ENCODE assay signal across 11 mouse cellular contexts in the genomic region with DNA sequence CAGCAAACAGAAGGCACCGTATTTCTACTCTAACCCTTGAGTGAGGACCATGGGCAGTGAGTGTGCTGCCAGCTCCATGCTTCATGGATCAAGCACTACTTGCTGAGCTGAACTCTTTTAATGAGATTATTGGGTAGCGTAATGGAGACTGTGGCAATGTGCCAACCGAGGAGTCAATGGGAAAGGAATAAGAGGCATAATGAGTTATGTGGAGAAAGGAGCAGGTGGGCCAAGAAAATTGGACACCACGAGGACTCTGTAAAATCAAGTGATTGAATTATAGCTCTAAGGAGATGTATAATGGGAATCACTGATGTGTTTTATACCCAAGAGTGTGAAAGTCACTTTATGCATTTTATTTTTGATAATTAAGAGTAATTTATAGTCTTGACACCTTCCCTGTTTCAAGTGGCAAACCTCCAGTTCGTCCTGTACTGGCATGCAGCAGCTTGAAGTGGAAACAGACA.
DNase-seq lines count a peak whose midpoint lies in the region; ATAC-seq lines count a peak whose summit lies in the region.
"Had no signal": no experiment of that assay in that cellular context is flagged by ENCODE, and none has a peak within 500 bp of the region (broad histone marks: within the 10 kb centered on the region; RNA-seq: fewer than 3 reads in every experiment).

No protein-coding gene starts in this region.

- no peak overlapping the region for H3K4me2 ChIP-seq in forebrain, embryonic 14.5 days (ENCODE audit: low read length)
- no peak overlapping the region for H3K4me2 ChIP-seq in hindbrain, embryonic 14.5 days (replicated peaks)
- no peak overlapping the region for H3K4me2 ChIP-seq in neural tube, embryonic 13.5 days
- no peak overlapping the region for H3K4me2 ChIP-seq in heart, embryonic 11.5 days
- H3K4me2 ChIP-seq: limb, embryonic 12.5 days; lung, embryonic 15.5 days had no signal

- peak; percentile 94 for ATAC-seq in forebrain, embryonic 14.5 days
- ATAC-seq in hindbrain, embryonic 14.5 days (ENCODE audit: low FRiP score) = peak; percentile 80
- peak; percentile 84 for ATAC-seq in neural tube, embryonic 13.5 days (ENCODE audit: low read depth)
- no peak for ATAC-seq in heart, embryonic 11.5 days (replicated peaks; ENCODE audit: insufficient number of reproducible peaks, low FRiP score, low TSS enrichment)
- no peak for ATAC-seq in monocyte, adult 5-6 weeks (replicated peaks; ENCODE audit: insufficient number of reproducible peaks, low FRiP score, low TSS enrichment, poor library complexity, severe bottlenecking)

- H3K4me3 ChIP-seq in forebrain, embryonic 14.5 days (ENCODE audit: low read depth, low read length) = no peak overlapping the region
- H3K4me3 ChIP-seq in hindbrain, embryonic 14.5 days (replicated peaks; ENCODE audit: low read length) = no peak overlapping the region
- H3K4me3 ChIP-seq in neural tube, embryonic 13.5 days = no peak overlapping the region
- H3K4me3 ChIP-seq in heart, embryonic 11.5 days (ENCODE audit: low read depth, low read length) = no peak overlapping the region
- H3K4me3 ChIP-seq: limb, embryonic 12.5 days; lung, embryonic 15.5 days had no signal

- H3K9ac ChIP-seq in forebrain, embryonic 14.5 days (ENCODE audit: low read length) = no peak overlapping the region
- no peak overlapping the region for H3K9ac ChIP-seq in hindbrain, embryonic 14.5 days
- no peak overlapping the region for H3K9ac ChIP-seq in neural tube, embryonic 13.5 days
- no peak overlapping the region for H3K9ac ChIP-seq in heart, embryonic 11.5 days (ENCODE audit: low read depth, low read length)
- H3K9ac ChIP-seq: limb, embryonic 12.5 days; lung, embryonic 15.5 days had no signal

- no peaks in the 10 kb centered on the region for H3K27me3 ChIP-seq in forebrain, embryonic 14.5 days (replicated peaks; ENCODE audit: control insufficient read depth, insufficient read depth, low read length)
- H3K27me3 ChIP-seq in hindbrain, embryonic 14.5 days (ENCODE audit: control insufficient read depth, insufficient read depth, low read length) = no peaks in the 10 kb centered on the region
- H3K27me3 ChIP-seq in neural tube, embryonic 13.5 days = no peaks in the 10 kb centered on the region
- no peaks in the 10 kb centered on the region for H3K27me3 ChIP-seq in heart, embryonic 11.5 days (ENCODE audit: control insufficient read depth, insufficient read depth, low read length)
- H3K27me3 ChIP-seq: limb, embryonic 12.5 days; lung, embryonic 15.5 days had no signal

- H3K9me3 ChIP-seq in forebrain, embryonic 14.5 days (replicated peaks; ENCODE audit: control insufficient read depth, low read length) = no peaks in the 10 kb centered on the region
- no peaks in the 10 kb centered on the region for H3K9me3 ChIP-seq in hindbrain, embryonic 14.5 days (ENCODE audit: control insufficient read depth, low read length)
- H3K9me3 ChIP-seq in neural tube, embryonic 13.5 days = no peaks in the 10 kb centered on the region
- no peaks in the 10 kb centered on the region for H3K9me3 ChIP-seq in heart, embryonic 11.5 days (replicated peaks; ENCODE audit: control insufficient read depth, low read length)
- H3K9me3 ChIP-seq: limb, embryonic 12.5 days; lung, embryonic 15.5 days had no signal

- H3K36me3 ChIP-seq in forebrain, embryonic 14.5 days (ENCODE audit: control insufficient read depth, insufficient read depth, low read length) = no peaks in the 10 kb centered on the region
- H3K36me3 ChIP-seq in hindbrain, embryonic 14.5 days (replicated peaks; ENCODE audit: control insufficient read depth, insufficient read depth) = no peaks in the 10 kb centered on the region
- no peaks in the 10 kb centered on the region for H3K36me3 ChIP-seq in neural tube, embryonic 13.5 days
- H3K36me3 ChIP-seq in heart, embryonic 11.5 days (ENCODE audit: control insufficient read depth, insufficient read depth, low read length) = no peaks in the 10 kb centered on the region
- H3K36me3 ChIP-seq: limb, embryonic 12.5 days; lung, embryonic 15.5 days had no signal

- WGBS in forebrain, embryonic 14.5 days = 15% methylated on average over 5 of the region's 5 CpGs
- 23% methylated on average over 5 of the region's 5 CpGs for whole genome bisulfite sequencing in hindbrain, embryonic 14.5 days
- WGBS in neural tube, embryonic 13.5 days = 33% methylated on average over 5 of the region's 5 CpGs
- 84% methylated on average over 5 of the region's 5 CpGs for WGBS in heart, embryonic 11.5 days (ENCODE audit: insufficient replicate concordance)

- H3K27ac ChIP-seq in forebrain, embryonic 14.5 days (ENCODE audit: low read depth, low read length) = no peak overlapping the region
- no peak overlapping the region for H3K27ac ChIP-seq in hindbrain, embryonic 14.5 days
- H3K27ac ChIP-seq in neural tube, embryonic 13.5 days (replicated peaks) = no peak overlapping the region
- no peak overlapping the region for H3K27ac ChIP-seq in heart, embryonic 11.5 days (ENCODE audit: low read depth, low read length)
- H3K27ac ChIP-seq: limb, embryonic 12.5 days; lung, embryonic 15.5 days had no signal

- DNase-seq in kidney, postnatal 4 days = peak; percentile 9 to 13
- DNase-seq in kidney, postnatal 36 days = no peak
- peak; percentile 86 for DNase-seq in forebrain, embryonic 14.5 days (ENCODE audit: low spot score)
- peak; percentile 65 for DNase-seq in hindbrain, embryonic 14.5 days (ENCODE audit: low spot score)
- DNase-seq: heart, postnatal 14 days; right cerebral cortex, adult 18-20 months had no signal

- peaks cover 3% of the 10 kb centered on the region; the same call in 1 of the 2 replicates for H3K4me1 ChIP-seq in forebrain, embryonic 14.5 days (ENCODE audit: control insufficient read depth, insufficient read depth, low read length)
- no peaks in the 10 kb centered on the region for H3K4me1 ChIP-seq in hindbrain, embryonic 14.5 days (replicated peaks; ENCODE audit: control insufficient read depth, insufficient read depth, low read length)
- no peaks in the 10 kb centered on the region for H3K4me1 ChIP-seq in neural tube, embryonic 13.5 days (replicated peaks)
- no peaks in the 10 kb centered on the region for H3K4me1 ChIP-seq in heart, embryonic 11.5 days (ENCODE audit: control insufficient read depth, insufficient read depth, low read length)
- H3K4me1 ChIP-seq: limb, embryonic 12.5 days; lung, embryonic 15.5 days had no signal

Comparison
In these comparisons a context has a peak if more than half of its experiments do, and no peak if none do; other contexts are left out.
1. DNase-seq: peak in kidney, postnatal 4 days (2 of 2), forebrain, embryonic 14.5 days (single experiment) and hindbrain, embryonic 14.5 days (single experiment); none in kidney, postnatal 36 days (0 of 2).
2. ATAC-seq: peak in forebrain, embryonic 14.5 days (single experiment), hindbrain, embryonic 14.5 days (single experiment) and neural tube, embryonic 13.5 days (single experiment); none in heart, embryonic 11.5 days (single experiment) and monocyte, adult 5-6 weeks (single experiment).